Mouse (Mus musculus) midbrain, embryonic 11.5 days (tissue): ENCODE measurements around the gene Krt42. TPM values are rescaled to one million over a fixed set of nuclear protein-coding genes. Genes with fewer than 3 reads are reported as not detected.

Experiments
- ATAC-seq: fragments of 200-750 bp; cut with Nextera tagmentation; 2 replicates; pipeline ENCODE4 v1.8.0; 2017; ENCODE audit warnings: moderate TSS enrichment, moderate library complexity; ENCODE audit not compliant: low FRiP score
- DNase-seq: peaks from one replicate; pipeline ENCODE4 v3.0.0; 2015; ENCODE audit warnings: low spot score; ENCODE audit errors: missing footprints
- H3K27ac ChIP-seq: fragments of 300-500 bp; sonication (generic); 2 replicates; pipeline ENCODE4 v1.5.1; 2014; ENCODE audit warnings: low read depth, low read length
- H3K27me3 ChIP-seq: fragments of 300-500 bp; sonication (generic); 2 replicates; pipeline ENCODE4 v1.6.1; 2014; ENCODE audit warnings: mild to moderate bottlenecking, low read length, moderate library complexity, mixed read lengths; ENCODE audit not compliant: control insufficient read depth, insufficient read depth
- H3K36me3 ChIP-seq: fragments of 300-500 bp; sonication (generic); 2 replicates; pipeline ENCODE4 v1.6.1; 2014; ENCODE audit warnings: mild to moderate bottlenecking, low read length, moderate library complexity, mixed read lengths; ENCODE audit not compliant: control insufficient read depth, insufficient read depth
- H3K4me1 ChIP-seq: fragments of 300-500 bp; sonication (generic); 2 replicates; pipeline ENCODE4 v1.6.1; 2014; ENCODE audit warnings: low read length; ENCODE audit not compliant: control insufficient read depth, insufficient read depth
- H3K4me2 ChIP-seq: fragments of 300-500 bp; sonication (generic); 2 replicates; pipeline ENCODE4 v1.6.1; 2014; ENCODE audit warnings: mild to moderate bottlenecking, moderate library complexity
- H3K4me3 ChIP-seq: fragments of 300-500 bp; sonication (generic); 2 replicates; pipeline ENCODE4 v1.5.1; 2014; ENCODE audit warnings: low read depth, low read length
- H3K9ac ChIP-seq: fragments of 300-500 bp; sonication (generic); 2 replicates; pipeline ENCODE4 v1.6.1; 2014; ENCODE audit warnings: low read length
- H3K9me3 ChIP-seq: fragments of 300-500 bp; sonication (generic); 2 replicates; pipeline ENCODE4 v1.6.1; 2016; ENCODE audit warnings: low read length; ENCODE audit not compliant: control insufficient read depth
- WGBS: fragments of 180-500 bp; shearing (Covaris S2); extraction: QIAGEN DNeasy Blood & Tissue Kit; methylation state at CpG from one replicate; pipeline ENCODE4 v1.1.7; 2014; 5-methylcytosine and 5-hydroxymethylcytosine counted together
- polyA plus RNA-seq: library from polyadenylated mRNA; unstranded; fragments of >200 nt; fragmentation: Nextera tagmentation; extraction: Ambion mirVana; gene quantifications from 2 replicates; pipeline ENCODE4 v1.2.1, GENCODE M21; 2014

Gene Krt42
- polyA plus RNA-seq, 1 experiment from 2014 or later = not detected

DNA sequence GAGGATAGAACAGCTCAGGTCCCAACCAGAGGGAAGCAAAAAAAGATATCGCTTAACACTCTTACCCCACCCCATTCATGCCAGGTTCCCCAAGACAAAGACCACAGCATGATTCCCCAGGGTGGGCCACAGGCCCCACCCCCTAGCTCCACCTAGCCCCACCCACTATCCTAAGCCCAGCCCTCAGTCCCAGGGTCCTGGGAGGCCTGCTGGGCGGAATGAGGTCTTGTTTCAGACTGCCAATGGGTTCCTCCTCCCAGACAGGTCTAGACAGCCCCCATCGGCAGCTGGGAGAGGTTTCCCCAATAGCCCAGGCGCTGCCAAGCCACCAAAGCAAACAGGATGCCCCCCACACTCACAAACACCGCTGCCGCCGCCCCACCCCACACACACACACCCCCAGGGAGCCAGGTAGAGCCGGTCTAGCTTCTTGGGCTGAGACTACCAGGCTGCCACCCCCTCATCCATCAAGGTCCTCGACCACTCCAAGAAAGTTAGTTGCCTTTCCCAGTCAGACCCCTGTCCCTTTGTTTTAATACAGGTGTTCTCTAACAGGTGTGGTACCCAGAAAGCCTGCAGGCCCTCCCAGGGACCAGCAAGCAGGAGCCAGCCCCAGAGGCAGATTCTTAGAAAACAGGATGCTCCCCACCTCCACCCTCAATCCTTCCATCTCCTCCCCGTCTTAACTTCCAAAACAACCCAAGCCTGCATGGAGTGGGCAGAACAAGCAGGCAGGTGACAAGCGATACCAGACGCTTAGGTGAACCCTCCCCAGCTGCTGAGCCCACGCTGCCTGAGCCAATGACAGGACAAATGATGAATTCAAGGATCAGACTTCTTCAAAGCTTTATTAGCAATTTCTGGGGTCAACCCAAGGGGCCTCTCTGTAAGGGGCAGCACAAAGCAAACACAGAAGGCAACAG is 7.4 kb downstream of the Krt42 start:
- no peak overlapping the region for H3K9ac ChIP-seq
- no peaks in the 10 kb centered on the region for H3K36me3 ChIP-seq
- no peaks in the 10 kb centered on the region for H3K27me3 ChIP-seq
- H3K27ac ChIP-seq = no peak overlapping the region
- no peak for ATAC-seq
- H3K4me3 ChIP-seq = no peak overlapping the region
- DNase-seq = peak; percentile 71
- no peaks in the 10 kb centered on the region for H3K9me3 ChIP-seq
- WGBS = 30% methylated on average over 13 of the region's 13 CpGs
- no peak overlapping the region for H3K4me2 ChIP-seq
- no peaks in the 10 kb centered on the region for H3K4me1 ChIP-seq

DNA sequence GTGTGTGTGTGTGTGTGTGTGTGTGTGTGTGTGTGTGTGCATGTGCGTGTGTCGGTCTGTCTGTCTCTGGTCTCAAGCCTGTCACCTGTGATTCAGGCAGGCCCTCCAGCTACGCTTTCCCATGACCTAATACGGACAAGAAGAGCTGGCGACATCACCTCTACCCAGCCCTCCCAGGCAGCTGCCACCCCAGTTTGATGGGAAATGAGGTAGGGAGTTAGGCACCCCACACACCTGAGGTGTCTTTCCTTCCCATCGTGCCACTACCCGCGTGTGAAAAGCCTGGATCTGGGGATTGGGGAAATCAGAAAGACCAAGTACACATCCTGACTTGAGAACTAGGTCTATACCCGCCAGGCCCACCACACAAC is 8.5 kb downstream of the Krt42 start:
- no peak overlapping the region for H3K27ac ChIP-seq
- WGBS = 79% methylated on average over 9 of the region's 9 CpGs
- no peak for ATAC-seq
- H3K4me1 ChIP-seq = no peaks in the 10 kb centered on the region; the same call in 1 of the 2 replicates
- H3K27me3 ChIP-seq = no peaks in the 10 kb centered on the region
- H3K36me3 ChIP-seq = no peaks in the 10 kb centered on the region
- H3K9ac ChIP-seq = no peak overlapping the region
- H3K9me3 ChIP-seq = no peaks in the 10 kb centered on the region
- no peak overlapping the region for H3K4me3 ChIP-seq
- H3K4me2 ChIP-seq = no peak overlapping the region
- DNase-seq = peak; percentile 77

DNA sequence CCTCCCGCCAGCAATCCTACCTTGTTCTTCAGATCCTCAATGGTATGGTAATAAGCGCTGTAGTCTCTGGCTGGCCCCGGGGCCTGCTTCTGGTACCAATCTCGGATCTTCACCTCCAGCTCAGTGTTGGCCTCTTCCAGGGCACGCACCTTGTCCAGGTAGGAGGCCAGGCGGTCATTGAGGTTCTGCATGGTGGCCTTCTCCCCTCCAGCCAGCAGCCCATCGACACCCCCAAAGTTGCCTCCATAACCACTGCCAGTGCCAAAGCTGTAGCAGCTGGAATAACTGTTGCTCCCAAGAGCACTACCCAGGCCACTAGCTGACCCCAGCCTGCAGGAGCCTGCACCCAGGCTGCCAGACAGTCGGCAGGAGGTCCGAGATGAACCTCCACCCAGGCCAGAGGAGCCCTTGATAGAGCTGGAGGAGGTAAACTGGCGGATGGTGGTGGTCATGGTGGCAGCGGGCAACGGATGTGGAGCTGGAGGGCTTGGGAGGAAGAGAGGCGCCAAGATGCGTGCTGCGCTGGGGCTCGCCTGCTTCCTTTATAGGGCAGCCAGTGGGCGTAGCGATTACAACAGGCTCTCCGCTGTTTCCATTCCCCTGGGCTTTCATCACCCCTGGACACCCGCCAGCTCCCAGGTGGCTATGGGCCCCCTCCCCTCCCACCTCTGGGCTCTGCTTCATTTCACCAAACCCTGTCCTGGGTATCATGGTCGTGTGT is 9.0 kb downstream of the Krt42 start, which contains the start of gene Krt17:
Gene Krt17 (minus strand): TSS at position 516 of the 721 bp plus-strand sequence.
- ATAC-seq (no peak), DNase-seq (no peak)
- Histone ChIP-seq H3K4me1 (no peaks in the 10 kb centered on the region; the same call in 1 of the 2 replicates), H3K4me3 (no peak within 1 kb of the TSS), H3K9ac (no peak within 1 kb of the TSS), H3K27me3 (no peaks in the 10 kb centered on the region), H3K36me3 (no peaks in the 10 kb centered on the region), H3K9me3 (no peaks in the 10 kb centered on the region), H3K4me2 (no peak within 1 kb of the TSS), H3K27ac (no peak within 1 kb of the TSS)
- WGBS = 74% methylated on average over 20 of the region's 21 CpGs

DNA sequence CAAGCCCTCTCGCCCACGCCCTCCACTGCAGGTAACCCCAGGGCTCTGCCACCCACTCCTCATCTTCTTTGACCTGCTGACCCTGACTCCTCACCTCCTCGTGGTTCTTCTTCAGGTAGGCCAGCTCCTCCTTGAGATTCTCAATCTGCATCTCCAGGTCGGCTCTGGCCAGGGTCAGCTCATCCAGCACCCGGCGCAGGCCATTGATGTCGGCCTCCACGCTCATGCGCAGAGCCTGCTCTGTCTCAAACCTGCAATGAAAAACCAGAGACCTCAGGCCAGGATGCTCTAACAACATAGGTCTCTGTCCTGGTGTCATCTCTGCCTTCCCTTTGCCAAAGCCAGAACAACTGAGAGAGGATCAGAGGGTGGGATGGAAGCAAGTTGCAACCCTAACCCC is 10.6 kb downstream of the Krt42 start:
- ATAC-seq (no peak), DNase-seq (no peak)
- no peaks in the 10 kb centered on the region for H3K27me3 ChIP-seq
- no peak overlapping the region for H3K4me2 ChIP-seq
- H3K9ac ChIP-seq = no peak overlapping the region
- no peak overlapping the region for H3K27ac ChIP-seq
- no peak overlapping the region for H3K4me3 ChIP-seq
- WGBS = 93% methylated on average over 9 of the region's 9 CpGs
- no peaks in the 10 kb centered on the region for H3K36me3 ChIP-seq
- no peaks in the 10 kb centered on the region for H3K9me3 ChIP-seq
- H3K4me1 ChIP-seq = no peaks in the 10 kb centered on the region; the same call in 1 of the 2 replicates

DNA sequence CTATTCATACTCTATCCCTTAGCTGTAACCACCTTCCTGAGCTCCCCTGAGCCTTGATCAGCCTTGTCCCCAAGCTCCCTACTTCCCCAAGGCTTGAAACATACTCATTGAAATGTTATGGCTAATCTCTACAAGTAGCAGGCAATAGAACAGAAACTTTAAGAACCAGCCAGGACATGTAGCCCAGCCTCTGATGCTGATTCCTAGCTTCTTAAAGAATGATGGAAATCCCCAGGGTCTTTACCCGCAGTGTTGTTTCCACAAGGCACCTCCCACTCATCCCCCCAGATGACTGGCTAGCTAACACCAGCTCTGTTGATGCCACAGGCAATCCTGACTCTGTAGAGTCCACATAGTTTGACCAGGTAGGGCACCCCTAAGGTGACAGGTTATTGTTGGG is 11.7 kb downstream of the Krt42 start:
- peak; percentile 31 for DNase-seq
- Histone ChIP-seq H3K27ac (no peak overlapping the region), H3K4me1 (no peaks in the 10 kb centered on the region; the same call in 1 of the 2 replicates), H3K4me3 (no peak overlapping the region), H3K9ac (no peak overlapping the region), H3K9me3 (no peaks in the 10 kb centered on the region), H3K27me3 (no peaks in the 10 kb centered on the region), H3K4me2 (no peak overlapping the region), H3K36me3 (no peaks in the 10 kb centered on the region)
- no peak for ATAC-seq
- WGBS = 97% methylated on average over 1 of the region's 1 CpGs

DNA sequence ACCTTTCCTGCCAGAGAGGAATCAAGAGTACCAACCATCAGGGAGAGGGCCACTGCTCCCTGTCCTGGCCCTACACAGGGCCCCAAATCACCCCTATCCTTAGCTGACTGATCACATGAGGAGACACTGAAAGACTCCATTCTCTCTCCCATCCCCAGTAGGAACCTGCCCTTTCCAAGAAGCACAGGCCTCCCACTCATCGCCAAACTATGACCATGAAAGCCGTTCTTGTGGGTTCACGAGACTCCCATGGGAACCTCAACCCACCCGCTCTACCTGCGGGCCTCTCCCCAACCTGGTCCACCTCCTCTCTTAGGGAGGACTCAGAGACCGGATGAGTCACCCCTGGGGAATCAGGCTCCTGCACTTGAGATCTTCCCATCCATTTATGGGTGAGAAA is 14.2 kb downstream of the Krt42 start:
- ATAC-seq (no peak), DNase-seq (peak; percentile 72)
- Histone ChIP-seq H3K4me1 (no peaks in the 10 kb centered on the region; the same call in 1 of the 2 replicates), H3K9me3 (no peaks in the 10 kb centered on the region), H3K27ac (no peak overlapping the region), H3K4me3 (no peak overlapping the region), H3K27me3 (no peaks in the 10 kb centered on the region), H3K9ac (no peak overlapping the region), H3K36me3 (no peaks in the 10 kb centered on the region), H3K4me2 (no peak overlapping the region)
- WGBS = 89% methylated on average over 6 of the region's 6 CpGs

DNA sequence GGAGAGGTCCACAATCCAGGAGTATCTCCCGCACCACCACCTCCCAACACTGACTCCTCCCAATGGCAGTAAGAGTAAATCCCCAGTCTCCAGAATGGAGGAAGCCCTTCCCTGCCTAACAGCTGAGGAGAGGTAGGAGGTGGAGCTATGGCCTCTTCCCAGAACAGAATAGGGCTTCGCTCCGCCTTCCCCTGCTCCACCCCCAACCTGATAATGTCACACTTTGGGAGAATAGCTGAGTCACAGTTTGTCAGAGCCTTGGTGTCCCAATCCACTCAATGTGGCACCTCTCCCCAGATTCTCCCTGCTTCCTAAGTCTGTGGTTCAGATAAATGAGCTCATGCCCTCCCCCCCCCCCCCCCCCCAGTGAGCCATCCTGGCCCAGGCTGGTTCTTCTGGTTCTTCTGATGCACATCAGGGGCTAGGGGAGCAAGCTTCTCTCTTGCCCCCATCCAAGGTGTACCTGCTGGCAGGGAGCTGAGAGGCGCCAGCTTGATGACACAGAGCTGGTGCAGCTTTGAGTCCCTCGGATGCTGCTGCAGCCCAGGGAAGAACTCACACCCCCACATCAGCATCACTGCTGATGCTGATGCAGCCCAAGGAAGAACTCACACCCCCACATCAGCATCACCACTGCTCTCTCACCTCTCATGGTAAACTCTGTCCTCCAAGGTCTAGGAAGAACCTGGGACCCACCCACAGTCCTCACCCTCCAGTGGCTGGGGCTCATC is 15.1 kb downstream of the Krt42 start:
- DNase-seq (peak; percentile 31), ATAC-seq (no peak)
- Histone ChIP-seq H3K27me3 (no peaks in the 10 kb centered on the region), H3K36me3 (no peaks in the 10 kb centered on the region), H3K4me2 (no peak overlapping the region), H3K4me3 (no peak overlapping the region), H3K27ac (no peak overlapping the region), H3K9me3 (no peaks in the 10 kb centered on the region), H3K9ac (no peak overlapping the region), H3K4me1 (no peaks in the 10 kb centered on the region; the same call in 1 of the 2 replicates)
- 71% methylated on average over 5 of the region's 5 CpGs for WGBS

DNA sequence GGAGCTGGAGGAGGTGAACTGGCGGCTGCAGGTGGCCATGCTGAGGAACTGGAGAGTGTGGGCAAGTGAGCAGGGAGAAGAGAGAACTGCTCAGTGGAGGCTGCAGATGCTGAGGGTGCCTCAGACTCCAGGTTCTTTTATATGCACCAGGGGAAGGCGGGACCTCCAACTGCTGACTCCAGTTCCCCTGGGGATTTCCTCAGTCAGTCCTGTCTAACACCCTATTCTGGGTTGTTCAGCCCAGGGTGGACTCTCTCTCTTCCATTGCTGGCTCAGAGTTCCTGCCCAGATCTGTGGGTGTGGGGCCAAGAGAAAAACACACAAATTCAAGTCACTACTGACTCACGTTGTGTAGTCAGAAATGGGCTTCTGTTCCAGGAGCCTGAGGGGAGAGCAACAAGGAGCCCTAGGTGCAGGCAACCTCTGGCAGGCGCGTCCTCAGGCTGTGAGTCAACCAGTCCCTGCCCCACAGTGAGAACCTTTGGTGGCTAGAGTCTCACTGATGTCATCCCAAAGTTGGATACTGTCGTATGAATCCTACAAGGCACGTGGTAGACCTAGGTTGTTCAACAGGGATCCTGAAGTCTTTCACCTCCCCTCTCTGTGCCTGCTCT is 20.7 kb downstream of the Krt42 start, which contains the start of gene Krt16:
Gene Krt16 (minus strand): TSS at position 51 of the 614 bp plus-strand sequence.
- ATAC-seq = no peak
- peak; percentile 1 for DNase-seq
- Histone ChIP-seq H3K27me3 (no peaks in the 10 kb centered on the region), H3K36me3 (no peaks in the 10 kb centered on the region), H3K4me2 (no peak within 1 kb of the TSS), H3K27ac (no peak within 1 kb of the TSS), H3K9ac (no peak within 1 kb of the TSS), H3K4me1 (no peaks in the 10 kb centered on the region), H3K4me3 (no peak within 1 kb of the TSS), H3K9me3 (no peaks in the 10 kb centered on the region)
- WGBS = 90% methylated on average over 7 of the region's 7 CpGs
